Mouse (Mus musculus) hematopoietic multipotent progenitor cell, adult 10-12 weeks (in vitro differentiated cells): ENCODE data around the gene Faap20. TPM values are rescaled to one million over a fixed set of nuclear protein-coding genes. Genes with fewer than 3 reads are reported as not detected.

Experiments used
- polyA plus RNA-seq: library from polyadenylated mRNA; stranded (reverse); fragments of >175 nt; gene quantifications from 2 replicates; pipeline ENCODE4 v1.2.3, GENCODE M21; 2012; ENCODE audit warnings: low replicate concordance

Gene Faap20
- polyA plus RNA-seq, result 37.0 and 42.7 TPM in 2 replicates

GRCm38 (mm10) chr4:155249648-155250351 is at the start of gene Faap20:
TSS of gene Faap20 (plus strand) at chr4:155249802.

GRCm38 (mm10) chr4:155222552-155222840 is 27.1 kb upstream of the Faap20 start, which contains the start of gene Ski:
TSS of gene Ski (minus strand) at chr4:155222592.

Other genes starting within 250 kb of the Faap20 start
- gene Plch2, start 193.0 kb upstream of the Faap20 start, polyA plus RNA-seq, result 0.12 and 0.17 TPM in 2 replicates
- gene Pex10, start 182.8 kb upstream of the Faap20 start, polyA plus RNA-seq, result 12.7 and 21.0 TPM in 2 replicates
- gene Rer1, start 163.4 kb upstream of the Faap20 start, polyA plus RNA-seq, result 48.6 and 52.0 TPM in 2 replicates
- 3.7 and 4.5 TPM in 2 replicates for gene Morn1, start 163.2 kb upstream of the Faap20 start, polyA plus RNA-seq
- 73.7 and 107 TPM in 2 replicates for gene Ski, start 27.2 kb upstream of the Faap20 start, polyA plus RNA-seq
- 4.6 and 20.1 TPM in 2 replicates for gene Prkcz, start 111.6 kb downstream of the Faap20 start, polyA plus RNA-seq
- gene Gabrd, start 148.3 kb downstream of the Faap20 start, polyA plus RNA-seq, result not detected in 2 replicates
- gene Cfap74, start 159.4 kb downstream of the Faap20 start, polyA plus RNA-seq, result 0.04 and 0.09 TPM in 2 replicates
- gene Tmem52, start 219.3 kb downstream of the Faap20 start, polyA plus RNA-seq, result not detected in 2 replicates
- 34.3 and 52.5 TPM in 2 replicates for gene Gnb1, start 241.6 kb downstream of the Faap20 start, polyA plus RNA-seq